Mouse (Mus musculus) ovary, postnatal 14 days (tissue): Measurements from ENCODE around the gene Akap7.
"Not testable (repeated sequence)": the region's sequence is repeated elsewhere in the genome, so short reads cannot be mapped to it uniquely, and the experiment has no call there.

Source experiments
- DNase-seq: peaks from one replicate; pipeline ENCODE4 v3.0.0; 2022; ENCODE audit warnings: low spot score

Gene Akap7

GRCm38 (mm10) chr10:25186240-25186639 lies 121.4 kb downstream of the Akap7 start:
- not testable (repeated sequence) for DNase-seq

GRCm38 (mm10) chr10:25185691-25186090 lies 122.0 kb downstream of the Akap7 start:
- no peak for DNase-seq

GRCm38 (mm10) chr10:25184819-25185603 lies 122.7 kb downstream of the Akap7 start:
- DNase-seq, result no peak

- no peak for DNase-seq
Measured at GRCm38 (mm10) chr10:25183271-25183670, 124.4 kb downstream of the Akap7 start.

GRCm38 (mm10) chr10:25179030-25179429 lies 128.6 kb downstream of the Akap7 start:
- no peak for DNase-seq

GRCm38 (mm10) chr10:25177270-25177669 lies 130.4 kb downstream of the Akap7 start:
- no peak for DNase-seq

GRCm38 (mm10) chr10:25174872-25175271 lies 132.8 kb downstream of the Akap7 start:
- DNase-seq, result no peak

GRCm38 (mm10) chr10:25167365-25168194 lies 140.1 kb downstream of the Akap7 start:
- DNase-seq, result no peak

- not testable (repeated sequence) for DNase-seq
Measured at GRCm38 (mm10) chr10:25163510-25163909, 144.2 kb downstream of the Akap7 start.

- DNase-seq, result no peak
Measured at GRCm38 (mm10) chr10:25161701-25162100, 146.0 kb downstream of the Akap7 start.

- DNase-seq, result no peak
Measured at GRCm38 (mm10) chr10:25158651-25159050, 149.0 kb downstream of the Akap7 start.

- no peak for DNase-seq
Measured at GRCm38 (mm10) chr10:25157339-25157738, 150.3 kb downstream of the Akap7 start.

- no peak for DNase-seq
Measured at GRCm38 (mm10) chr10:25154225-25154624, 153.4 kb downstream of the Akap7 start.

- no peak for DNase-seq
Measured at GRCm38 (mm10) chr10:25151172-25151800, 156.4 kb downstream of the Akap7 start.

- DNase-seq, result no peak
Measured at GRCm38 (mm10) chr10:25145851-25146250, 161.8 kb downstream of the Akap7 start.

GRCm38 (mm10) chr10:25144787-25145761 lies 162.6 kb downstream of the Akap7 start:
- DNase-seq, result no peak

GRCm38 (mm10) chr10:25141781-25142180 lies 165.9 kb downstream of the Akap7 start:
- no peak for DNase-seq

- peak; percentile 46 for DNase-seq
Measured at GRCm38 (mm10) chr10:25140155-25140755, 167.4 kb downstream of the Akap7 start.

- no peak for DNase-seq
Measured at GRCm38 (mm10) chr10:25133581-25133980, 174.1 kb downstream of the Akap7 start.

- DNase-seq, result no peak
Measured at GRCm38 (mm10) chr10:25128455-25128863, 179.2 kb downstream of the Akap7 start.

GRCm38 (mm10) chr10:25126035-25126434 lies 181.6 kb downstream of the Akap7 start:
- no peak for DNase-seq
